Mouse (Mus musculus) forebrain, embryonic 13.5 days (tissue): ENCODE measurements at regions not wholly inside any gene's neighbourhood (a gene's known extent, or its start where the extent isn't known, plus 50 kb on each side); places are given as distances from the start of the nearest gene placed in this dataset.

Source experiments
- ATAC-seq: fragments of 200-750 bp; cut with Nextera tagmentation; 2 replicates; pipeline ENCODE4 v1.8.0; 2017
- H3K27ac ChIP-seq: fragments of 300-500 bp; sonication (generic); 2 replicates; pipeline ENCODE4 v1.5.1; 2015; ENCODE audit warnings: inconsistent platforms, mild to moderate bottlenecking, moderate library complexity
- H3K27me3 ChIP-seq: fragments of 300-500 bp; sonication (generic); 2 replicates; pipeline ENCODE4 v1.6.1; 2015; ENCODE audit warnings: mild to moderate bottlenecking, inconsistent platforms
- H3K36me3 ChIP-seq: fragments of 300-500 bp; sonication (generic); 2 replicates; pipeline ENCODE4 v1.6.1; 2015; ENCODE audit warnings: mild to moderate bottlenecking, inconsistent platforms; ENCODE audit not compliant: poor library complexity, severe bottlenecking
- H3K4me1 ChIP-seq: fragments of 300-500 bp; sonication (generic); 2 replicates; pipeline ENCODE4 v1.6.1; 2015; ENCODE audit warnings: inconsistent platforms
- H3K4me2 ChIP-seq: fragments of 300-500 bp; sonication (generic); 2 replicates; pipeline ENCODE4 v1.6.1; 2015; ENCODE audit warnings: inconsistent platforms, mild to moderate bottlenecking, moderate library complexity
- H3K4me3 ChIP-seq: fragments of 300-500 bp; sonication (generic); 2 replicates; pipeline ENCODE4 v1.5.1; 2015; ENCODE audit warnings: mild to moderate bottlenecking, inconsistent platforms
- H3K9ac ChIP-seq: fragments of 300-500 bp; sonication (generic); 2 replicates; pipeline ENCODE4 v1.6.1; 2015; ENCODE audit warnings: mild to moderate bottlenecking, inconsistent platforms
- H3K9me3 ChIP-seq: fragments of 300-500 bp; sonication (generic); replicated peaks from 2 replicates; pipeline ENCODE4 v1.6.1; 2016; ENCODE audit warnings: inconsistent platforms
- WGBS: fragments of 180-500 bp; shearing (Covaris S2); methylation state at CpG from one replicate; pipeline ENCODE4 v1.1.7; 2015; 5-methylcytosine and 5-hydroxymethylcytosine counted together

- no peaks in the 10 kb centered on the region for H3K9me3 ChIP-seq
- no peak for ATAC-seq
- H3K4me3 ChIP-seq = no peak overlapping the region
- WGBS = 75% methylated on average over 8 of the region's 8 CpGs
- H3K27me3 ChIP-seq = no peaks in the 10 kb centered on the region
- H3K4me2 ChIP-seq = no peak overlapping the region
- peaks cover 19% of the 10 kb centered on the region; the same call in 1 of the 2 replicates for H3K4me1 ChIP-seq
- H3K27ac ChIP-seq = no peak overlapping the region
- H3K36me3 ChIP-seq = no peaks in the 10 kb centered on the region
- H3K9ac ChIP-seq = no peak overlapping the region
Observed at GRCm38 (mm10) chr12:71624076-71624475, 206.8 kb upstream of the Daam1 start.

GRCm38 (mm10) chr12:71624676-71625075, 206.2 kb upstream of the Daam1 start:
- Histone ChIP-seq H3K4me2 (no peak overlapping the region), H3K36me3 (no peaks in the 10 kb centered on the region), H3K9ac (no peak overlapping the region), H3K4me3 (no peak overlapping the region), H3K27me3 (no peaks in the 10 kb centered on the region), H3K4me1 (peaks cover 19% of the 10 kb centered on the region; the same call in 1 of the 2 replicates), H3K27ac (no peak overlapping the region), H3K9me3 (no peaks in the 10 kb centered on the region)
- ATAC-seq = no peak
- WGBS = 69% methylated on average over 6 of the region's 6 CpGs

GRCm38 (mm10) chr12:71625115-71625514, 205.8 kb upstream of the Daam1 start:
- no peak overlapping the region for H3K27ac ChIP-seq
- no peaks in the 10 kb centered on the region for H3K9me3 ChIP-seq
- WGBS = 79% methylated on average over 4 of the region's 4 CpGs
- H3K27me3 ChIP-seq = no peaks in the 10 kb centered on the region
- no peaks in the 10 kb centered on the region for H3K36me3 ChIP-seq
- no peak overlapping the region for H3K9ac ChIP-seq
- no peak for ATAC-seq
- H3K4me3 ChIP-seq = no peak overlapping the region
- H3K4me2 ChIP-seq = no peak overlapping the region
- H3K4me1 ChIP-seq = peaks cover 19% of the 10 kb centered on the region; the same call in 1 of the 2 replicates

GRCm38 (mm10) chr12:71626801-71627200, 204.1 kb upstream of the Daam1 start:
- no peaks in the 10 kb centered on the region for H3K9me3 ChIP-seq
- H3K4me2 ChIP-seq = no peak overlapping the region
- WGBS = 76% methylated on average over 4 of the region's 4 CpGs
- no peaks in the 10 kb centered on the region for H3K27me3 ChIP-seq
- no peak for ATAC-seq
- H3K4me3 ChIP-seq = no peak overlapping the region
- no peak overlapping the region for H3K9ac ChIP-seq
- peaks cover 17% of the 10 kb centered on the region; the same call in 1 of the 2 replicates for H3K4me1 ChIP-seq
- no peaks in the 10 kb centered on the region for H3K36me3 ChIP-seq
- no peak overlapping the region for H3K27ac ChIP-seq

- H3K27ac ChIP-seq = peak overlapping the region; percentile 37; the same call in 1 of the 2 replicates
- ATAC-seq = peak; percentile 77
- 68% methylated on average over 17 of the region's 17 CpGs for WGBS
Observed at GRCm38 (mm10) chr12:71627421-71628339, 203.2 kb upstream of the Daam1 start.

GRCm38 (mm10) chr12:71628340-71628738, 202.5 kb upstream of the Daam1 start:
- Histone ChIP-seq H3K36me3 (no peaks in the 10 kb centered on the region), H3K27me3 (no peaks in the 10 kb centered on the region), H3K4me2 (no peak overlapping the region), H3K4me1 (peaks cover 17% of the 10 kb centered on the region; the same call in 1 of the 2 replicates), H3K9ac (no peak overlapping the region), H3K4me3 (no peak overlapping the region), H3K9me3 (no peaks in the 10 kb centered on the region), H3K27ac (peak overlapping the region; percentile 31; the same call in 1 of the 2 replicates)
- ATAC-seq = no peak
- 45% methylated on average over 5 of the region's 5 CpGs for WGBS

More at GRCm38 (mm10) chr12:71627421-71628339, 203.2 kb upstream of the Daam1 start:
- H3K27me3 ChIP-seq = no peaks in the 10 kb centered on the region
- H3K4me2 ChIP-seq = no peak overlapping the region
- H3K4me3 ChIP-seq = no peak overlapping the region
- no peaks in the 10 kb centered on the region for H3K9me3 ChIP-seq
- H3K36me3 ChIP-seq = no peaks in the 10 kb centered on the region
- peaks cover 17% of the 10 kb centered on the region; the same call in 1 of the 2 replicates for H3K4me1 ChIP-seq
- no peak overlapping the region for H3K9ac ChIP-seq

- Histone ChIP-seq H3K9me3 (no peaks in the 10 kb centered on the region), H3K27ac (no peak overlapping the region), H3K9ac (no peak overlapping the region), H3K4me3 (no peak overlapping the region), H3K27me3 (no peaks in the 10 kb centered on the region), H3K4me1 (peaks cover 17% of the 10 kb centered on the region; the same call in 1 of the 2 replicates), H3K36me3 (no peaks in the 10 kb centered on the region), H3K4me2 (no peak overlapping the region)
- WGBS = 88% methylated on average over 10 of the region's 10 CpGs
- no peak for ATAC-seq
Observed at GRCm38 (mm10) chr12:71628796-71629195, 202.1 kb upstream of the Daam1 start.

- peaks cover 17% of the 10 kb centered on the region; the same call in 1 of the 2 replicates for H3K4me1 ChIP-seq
- H3K27me3 ChIP-seq = no peaks in the 10 kb centered on the region
- no peak overlapping the region for H3K27ac ChIP-seq
- H3K9ac ChIP-seq = no peak overlapping the region
- H3K36me3 ChIP-seq = no peaks in the 10 kb centered on the region
- WGBS = 96% methylated on average over 3 of the region's 3 CpGs
- no peaks in the 10 kb centered on the region for H3K9me3 ChIP-seq
- no peak overlapping the region for H3K4me2 ChIP-seq
- ATAC-seq = no peak
- H3K4me3 ChIP-seq = no peak overlapping the region
Observed at GRCm38 (mm10) chr12:71630386-71630785, 200.5 kb upstream of the Daam1 start.

GRCm38 (mm10) chr12:71636300-71636699, 194.6 kb upstream of the Daam1 start:
- H3K4me1 ChIP-seq = peaks cover 18% of the 10 kb centered on the region
- 71% methylated on average over 6 of the region's 6 CpGs for WGBS
- no peak for ATAC-seq

GRCm38 (mm10) chr12:71637248-71637647, 193.6 kb upstream of the Daam1 start:
- H3K36me3 ChIP-seq = no peaks in the 10 kb centered on the region
- H3K4me1 ChIP-seq = peaks cover 18% of the 10 kb centered on the region
- H3K4me2 ChIP-seq = no peak overlapping the region
- ATAC-seq = no peak
- no peak overlapping the region for H3K4me3 ChIP-seq
- H3K9me3 ChIP-seq = no peaks in the 10 kb centered on the region
- H3K27me3 ChIP-seq = peaks cover 5% of the 10 kb centered on the region; the same call in 1 of the 2 replicates
- no peak overlapping the region for H3K27ac ChIP-seq
- 44% methylated on average over 3 of the region's 3 CpGs for WGBS
- H3K9ac ChIP-seq = no peak overlapping the region

More at GRCm38 (mm10) chr12:71636300-71636699, 194.6 kb upstream of the Daam1 start:
- Histone ChIP-seq H3K4me2 (no peak overlapping the region), H3K27me3 (peaks cover 5% of the 10 kb centered on the region; the same call in 1 of the 2 replicates), H3K4me3 (no peak overlapping the region), H3K36me3 (no peaks in the 10 kb centered on the region), H3K27ac (no peak overlapping the region), H3K9me3 (no peaks in the 10 kb centered on the region), H3K9ac (no peak overlapping the region)

- Histone ChIP-seq H3K4me3 (no peak overlapping the region), H3K27ac (no peak overlapping the region), H3K36me3 (no peaks in the 10 kb centered on the region), H3K9me3 (no peaks in the 10 kb centered on the region), H3K9ac (no peak overlapping the region), H3K27me3 (peaks cover 5% of the 10 kb centered on the region; the same call in 1 of the 2 replicates), H3K4me1 (peaks cover 18% of the 10 kb centered on the region), H3K4me2 (no peak overlapping the region)
- ATAC-seq = no peak
- 27% methylated on average over 8 of the region's 8 CpGs for WGBS
Observed at GRCm38 (mm10) chr12:71638246-71638645, 192.6 kb upstream of the Daam1 start.

GRCm38 (mm10) chr12:71640058-71640501, 190.8 kb upstream of the Daam1 start:
- Histone ChIP-seq H3K9me3 (no peaks in the 10 kb centered on the region), H3K27me3 (peaks cover 5% of the 10 kb centered on the region; the same call in 1 of the 2 replicates), H3K27ac (no peak overlapping the region), H3K4me3 (no peak overlapping the region), H3K4me2 (no peak overlapping the region), H3K4me1 (peaks cover 18% of the 10 kb centered on the region), H3K36me3 (no peaks in the 10 kb centered on the region), H3K9ac (no peak overlapping the region)
- WGBS = 66% methylated on average over 10 of the region's 10 CpGs
- ATAC-seq = no peak
